In genomic region chr9:102709504-102710135, GRCm38 (mm10) we compare ENCODE assay signal across 10 mouse cellular contexts. TPM values are rescaled to one million over a fixed set of nuclear protein-coding genes. Genes with fewer than 3 reads are reported as not detected.
DNase-seq lines count a peak whose midpoint lies in the region; ATAC-seq lines count a peak whose summit lies in the region.
"Had no signal": no experiment of that assay in that cellular context is flagged by ENCODE, and none has a peak within 500 bp of the region (broad histone marks: within the 10 kb centered on the region; RNA-seq: fewer than 3 reads in every experiment).

No protein-coding gene starts in this region.

- no peak overlapping the region for H3K27ac ChIP-seq in kidney, embryonic 15.5 days
- H3K27ac ChIP-seq: forebrain, embryonic 15.5 days had no signal

- peak; percentile 45 for DNase-seq in kidney, adult 18-20 months
- peak; percentile 60 to 70 for DNase-seq in heart, adult 9 months (ENCODE audit: low spot score in 2 of 2)
- DNase-seq in kidney, adult 9 months: peak; percentile 47
- DNase-seq in lung, postnatal 14 days: peak; percentile 49
- DNase-seq in cerebellum, adult 9-10 months: no peak
- no peak for DNase-seq in urinary bladder, postnatal 4 days (ENCODE audit: low spot score in 2 of 2)
- no peak for DNase-seq in left cerebral cortex, postnatal 36 days (ENCODE audit: low spot score in 2 of 2)

- H3K27me3 ChIP-seq in kidney, embryonic 15.5 days: no peaks in the 10 kb centered on the region
- H3K27me3 ChIP-seq: forebrain, embryonic 15.5 days had no signal

- intact Hi-C loops in left cerebral cortex, postnatal 36 days (cut with DNase I): no loop called here

- H3K9me3 ChIP-seq in kidney, embryonic 15.5 days (replicated peaks): no peaks in the 10 kb centered on the region
- H3K9me3 ChIP-seq: forebrain, embryonic 15.5 days had no signal

- peaks cover 26% of the 10 kb centered on the region for H3K4me1 ChIP-seq in kidney, embryonic 15.5 days
- H3K4me1 ChIP-seq: forebrain, embryonic 15.5 days had no signal

- H3K4me2 ChIP-seq in kidney, embryonic 15.5 days: no peak overlapping the region
- H3K4me2 ChIP-seq: forebrain, embryonic 15.5 days had no signal

- WGBS in kidney, embryonic 15.5 days: 65% methylated on average over 15 of the region's 15 CpGs

- H3K4me3 ChIP-seq in kidney, embryonic 15.5 days (replicated peaks): no peak overlapping the region
- H3K4me3 ChIP-seq: forebrain, embryonic 15.5 days had no signal

- H3K9ac ChIP-seq in kidney, embryonic 15.5 days: no peak overlapping the region
- H3K9ac ChIP-seq: forebrain, embryonic 15.5 days had no signal

- no peak for ATAC-seq in kidney, embryonic 15.5 days (replicated peaks; ENCODE audit: low FRiP score)
- ATAC-seq: forebrain, embryonic 15.5 days had no signal

- no peaks in the 10 kb centered on the region for H3K36me3 ChIP-seq in kidney, embryonic 15.5 days
- H3K36me3 ChIP-seq: forebrain, embryonic 15.5 days had no signal

RNA-seq across cellular contexts. Expression of gene Amotl2, which starts 6.9 kb away (rescaled TPM):
- 43.3 and 45.1 TPM in 2 replicates for polyA plus RNA-seq in kidney, embryonic 15.5 days (2015; fragmentation: Nextera tagmentation; extraction: Ambion mirVana)
- total RNA-seq in left cerebral cortex, postnatal 36 days (2021): 10 to 100 TPM; 18.5 to 24.3 TPM
- total RNA-seq: MEL had no signal

Comparison
In these comparisons a context has a peak if more than half of its experiments do, and no peak if none do; other contexts are left out.
1. DNase-seq: peak in kidney, adult 18-20 months (single experiment), heart, adult 9 months (2 of 2), kidney, adult 9 months (single experiment) and lung, postnatal 14 days (single experiment); none in cerebellum, adult 9-10 months (single experiment), urinary bladder, postnatal 4 days (0 of 2) and left cerebral cortex, postnatal 36 days (0 of 2).